Mouse (Mus musculus): ENCODE results near the gene Dlg1. TPM values are rescaled to one million over a fixed set of nuclear protein-coding genes. Genes with fewer than 3 reads are reported as not detected.
"Not testable (repeated sequence)": the region's sequence is repeated elsewhere in the genome, so short reads cannot be mapped to it uniquely, and the experiment has no call there.

Gene Dlg1
- polyA plus RNA-seq, 1 experiment = 87.8 TPM

DNA sequence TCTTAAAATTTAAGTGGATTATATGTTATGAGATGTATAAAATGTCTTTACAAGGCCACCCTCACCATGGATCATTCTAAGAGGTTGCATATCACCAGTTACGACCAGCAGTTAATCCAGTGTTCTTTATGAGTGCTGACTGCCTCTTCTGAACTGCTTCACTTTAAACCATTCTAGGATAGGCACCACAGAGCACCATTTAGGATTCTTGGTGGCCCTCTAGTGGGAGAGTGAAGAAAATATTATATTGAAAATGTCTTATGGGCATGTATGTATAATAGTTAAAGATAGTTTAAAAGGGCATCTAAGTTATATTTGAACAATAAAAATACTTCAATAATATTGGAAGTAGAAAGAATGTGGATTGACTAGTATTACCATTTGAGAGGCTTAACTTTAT, 60.9 kb downstream of the Dlg1 start:
- peak in 1 of 2 experiments; percentile 67 for DNase-seq (ENCODE audit: extremely low spot score in 1 of 2, low spot score in 1 of 2)

DNA sequence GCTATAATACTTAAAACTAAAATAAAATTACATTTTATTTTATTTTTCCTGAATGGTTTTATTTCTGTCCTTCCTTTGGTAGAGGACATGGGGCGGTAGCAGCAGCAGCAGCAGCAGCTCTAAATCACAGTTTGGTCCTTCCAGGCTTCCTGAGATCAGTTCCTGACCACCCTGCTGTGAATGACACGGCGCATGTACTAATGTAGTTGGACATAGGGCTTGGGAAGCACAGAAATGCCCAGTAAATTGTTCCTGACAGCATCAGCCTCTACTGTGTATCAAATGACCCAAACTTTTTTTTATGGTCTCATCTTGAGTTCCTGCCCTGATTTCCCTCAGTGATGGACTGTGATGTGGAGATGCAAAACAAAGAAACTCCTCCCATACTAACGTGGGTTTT, 61.6 kb downstream of the Dlg1 start:
- DNase-seq (ENCODE audit: extremely low spot score in 1 of 2, low spot score in 1 of 2) = no peak

DNA sequence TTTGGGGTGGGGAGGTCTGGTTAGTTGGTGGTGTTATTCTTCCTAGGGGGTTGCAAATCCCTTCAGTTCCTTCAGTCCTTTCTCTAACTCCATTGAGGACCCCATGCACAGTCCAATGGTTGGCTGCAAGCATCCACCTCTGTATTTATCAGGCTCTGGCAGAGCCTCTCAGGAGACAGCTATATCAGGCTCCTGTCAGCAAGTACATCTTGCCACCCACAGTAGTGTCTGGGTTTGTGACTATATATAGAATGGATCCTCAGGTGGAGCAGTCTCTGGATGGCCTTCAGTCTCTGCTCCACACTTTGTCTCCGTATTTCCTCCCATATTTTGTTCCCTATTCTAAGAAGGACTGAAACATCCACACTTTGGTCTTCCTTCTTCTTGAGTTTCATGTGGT, 67.7 kb downstream of the Dlg1 start:
- not testable (repeated sequence) for DNase-seq (ENCODE audit: extremely low spot score in 1 of 2, low spot score in 1 of 2)

DNA sequence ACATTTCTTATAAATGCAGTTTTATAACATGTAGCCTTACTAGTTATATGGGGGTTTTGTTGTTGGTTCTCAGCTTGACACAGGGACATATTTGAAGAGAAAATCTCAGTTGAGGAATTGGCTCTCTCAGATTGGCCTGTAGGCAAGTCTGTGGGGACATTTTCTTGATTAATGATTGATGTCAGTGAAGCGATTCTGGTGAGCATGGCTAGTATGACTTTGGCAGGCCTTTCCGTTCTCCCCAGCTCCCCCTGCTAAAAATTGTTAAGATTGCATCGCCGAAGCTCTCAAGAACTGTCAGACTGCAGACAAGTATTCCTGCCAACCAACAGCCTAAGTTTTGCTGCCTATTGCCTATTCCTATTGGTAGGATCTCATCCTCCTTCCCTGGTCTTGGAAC, 73.8 kb downstream of the Dlg1 start:
- no peak for DNase-seq (ENCODE audit: extremely low spot score in 1 of 2, low spot score in 1 of 2)

DNA sequence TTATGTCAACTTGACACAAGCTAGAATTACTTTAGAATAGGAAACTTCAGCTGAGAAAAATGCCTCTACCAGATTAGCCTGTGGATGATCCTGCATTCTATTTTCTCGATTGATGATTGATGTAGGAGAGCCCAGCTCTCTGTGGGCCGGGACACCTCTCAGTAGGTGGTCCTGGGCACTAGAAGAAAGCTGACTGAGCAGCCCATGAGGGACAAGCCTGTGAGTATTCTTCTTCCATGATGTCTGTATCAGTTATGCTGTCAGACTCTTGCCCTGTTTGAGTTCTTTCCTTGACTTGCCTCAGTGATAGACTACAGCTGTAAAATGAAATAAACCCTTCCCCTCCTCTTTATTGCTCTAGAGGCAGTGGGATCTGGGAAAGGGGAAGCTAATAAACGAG, 74.5 kb downstream of the Dlg1 start:
- no peak for DNase-seq (ENCODE audit: extremely low spot score in 1 of 2, low spot score in 1 of 2)

DNA sequence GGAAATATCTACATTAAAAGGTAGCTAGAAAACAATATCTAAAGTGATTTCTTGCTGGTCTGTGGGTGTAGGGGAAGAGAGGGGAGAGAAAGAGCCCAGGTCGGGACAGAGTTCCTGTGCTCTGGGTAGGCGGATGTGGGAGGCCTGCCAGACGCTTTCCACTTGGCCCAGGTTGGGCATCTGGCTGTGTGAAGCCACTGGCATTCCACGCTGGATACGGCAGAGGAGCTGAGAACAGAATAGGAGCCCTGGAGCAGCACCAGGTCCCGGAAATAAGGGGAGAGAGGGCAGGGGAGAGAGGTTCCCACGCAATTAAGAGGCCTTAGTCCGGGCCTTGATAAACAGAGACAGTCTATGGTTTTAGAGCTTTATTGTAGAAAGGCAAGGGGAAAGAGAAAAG, 77.0 kb downstream of the Dlg1 start:
- no peak for DNase-seq (ENCODE audit: extremely low spot score in 1 of 2, low spot score in 1 of 2)

DNA sequence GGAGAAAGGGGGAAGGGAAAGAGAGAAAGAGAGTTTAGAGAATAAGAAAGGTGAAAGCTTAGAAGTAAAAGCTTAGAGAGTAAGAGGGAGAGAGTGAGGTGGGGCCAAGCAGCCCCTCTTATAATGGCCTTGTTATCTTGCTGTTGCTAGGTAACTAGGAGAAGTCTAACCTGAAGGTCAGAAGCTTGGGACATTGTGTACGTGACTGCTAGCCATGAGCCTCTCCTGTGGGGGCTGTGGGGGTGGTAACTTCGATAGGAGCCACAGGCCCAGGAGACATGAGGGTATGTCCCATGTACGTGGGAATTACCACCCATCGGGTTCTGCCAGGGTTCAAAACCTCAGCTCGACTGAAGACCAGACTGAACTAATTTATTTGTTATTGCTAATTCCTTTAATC, 77.5 kb downstream of the Dlg1 start:
- no peak for DNase-seq (ENCODE audit: extremely low spot score in 1 of 2, low spot score in 1 of 2)

DNA sequence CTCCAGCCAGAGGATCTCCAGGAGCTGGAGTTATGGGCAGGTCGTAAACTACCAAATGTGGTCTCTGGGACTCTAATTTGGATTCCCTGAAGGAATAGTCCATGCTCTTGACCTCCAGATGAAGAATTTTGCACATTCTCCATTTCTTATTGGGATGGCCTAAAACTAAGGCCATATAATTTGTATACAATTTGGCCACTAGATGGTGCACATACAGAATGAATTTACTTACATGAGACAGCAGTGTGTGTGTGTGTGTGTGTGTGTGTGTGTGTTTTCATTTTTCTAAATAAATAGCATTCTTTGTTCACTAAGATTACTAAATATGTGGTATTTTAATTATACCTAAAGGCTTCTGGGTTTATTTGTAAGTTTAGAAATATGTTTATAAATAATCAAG, 87.3 kb downstream of the Dlg1 start:
- peak in 1 of 2 experiments; percentile 81 for DNase-seq (ENCODE audit: extremely low spot score in 1 of 2, low spot score in 1 of 2)

DNA sequence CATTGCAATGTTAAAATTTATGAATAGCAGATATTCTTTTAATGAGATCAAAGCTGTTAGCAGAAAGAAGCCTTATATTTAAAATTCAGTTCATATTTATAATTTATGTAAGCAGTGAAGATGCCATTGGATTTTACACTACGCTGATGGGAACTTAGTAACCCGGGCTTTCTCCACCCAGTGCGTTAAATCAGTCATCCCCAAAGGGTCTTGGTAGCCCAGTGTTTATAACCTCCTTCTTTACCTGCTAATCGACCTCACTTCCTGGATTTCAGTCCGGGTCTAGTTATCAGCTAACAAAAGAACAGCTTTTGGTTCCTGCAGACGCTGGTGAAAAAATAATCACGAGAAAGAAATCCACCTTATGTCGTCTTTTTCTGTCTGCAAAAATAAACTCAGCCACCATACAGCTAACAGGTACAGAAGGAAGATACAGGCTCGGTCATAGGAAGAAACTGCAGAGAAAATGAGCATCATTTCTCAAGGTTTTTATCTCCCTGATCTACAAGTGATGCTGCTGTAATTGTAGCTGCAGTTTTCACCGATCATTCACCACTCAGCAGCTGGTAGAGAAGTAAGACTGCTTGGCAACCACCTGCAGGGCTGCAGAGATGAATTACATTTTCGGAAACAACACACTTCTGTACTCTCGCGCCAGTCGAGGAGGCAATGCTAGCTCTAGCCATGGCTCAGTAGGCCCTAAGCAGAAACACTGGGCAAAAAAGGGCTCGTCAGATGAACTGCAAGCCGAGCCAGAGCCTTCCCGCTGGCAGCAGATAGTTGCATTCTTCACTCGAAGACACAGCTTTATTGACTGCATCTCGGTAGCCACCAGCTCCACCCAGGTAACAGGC, 91.2 kb downstream of the Dlg1 start:
- DNase-seq (ENCODE audit: extremely low spot score in 1 of 2, low spot score in 1 of 2) = peak; percentile 57 to 70

DNA sequence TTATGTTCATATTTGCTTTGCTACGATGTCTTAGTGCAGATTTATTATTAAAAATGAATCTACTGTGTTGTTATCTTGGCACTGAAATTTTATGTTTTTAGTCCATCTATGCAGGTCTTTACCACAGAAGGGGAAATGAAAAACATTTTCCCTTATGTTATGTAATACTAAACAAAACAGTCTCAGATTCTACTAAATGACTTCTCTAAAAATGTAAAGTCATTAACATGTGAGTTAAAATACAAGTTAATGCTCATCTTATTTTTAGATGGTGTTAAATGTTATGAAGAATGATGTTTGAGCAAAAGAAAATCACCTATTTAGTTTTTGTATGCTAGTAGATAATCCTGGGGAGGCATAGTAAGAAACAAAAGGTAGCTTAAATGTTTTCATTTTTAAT, 91.8 kb downstream of the Dlg1 start:
- DNase-seq (ENCODE audit: extremely low spot score in 1 of 2, low spot score in 1 of 2) = no peak

DNA sequence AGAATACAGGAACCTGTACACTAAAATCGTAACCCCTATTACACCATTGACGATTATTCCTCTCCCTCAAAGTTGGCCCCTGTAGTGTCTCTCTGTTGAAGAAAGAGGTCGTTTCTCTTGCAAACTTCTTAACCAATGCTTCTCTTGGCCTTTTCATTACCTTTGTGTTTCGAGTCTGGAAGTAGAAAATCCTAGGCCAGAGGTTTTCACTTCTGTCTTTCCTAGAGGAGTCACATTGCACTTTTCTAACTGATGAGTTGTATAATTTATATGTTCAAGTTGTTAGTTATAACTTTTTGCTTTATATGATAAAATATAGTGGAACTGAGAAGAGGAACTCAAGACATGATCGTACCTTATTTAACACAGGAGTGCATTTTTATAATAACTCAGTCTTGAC, 93.2 kb downstream of the Dlg1 start:
- no peak for DNase-seq (ENCODE audit: extremely low spot score in 1 of 2, low spot score in 1 of 2)

DNA sequence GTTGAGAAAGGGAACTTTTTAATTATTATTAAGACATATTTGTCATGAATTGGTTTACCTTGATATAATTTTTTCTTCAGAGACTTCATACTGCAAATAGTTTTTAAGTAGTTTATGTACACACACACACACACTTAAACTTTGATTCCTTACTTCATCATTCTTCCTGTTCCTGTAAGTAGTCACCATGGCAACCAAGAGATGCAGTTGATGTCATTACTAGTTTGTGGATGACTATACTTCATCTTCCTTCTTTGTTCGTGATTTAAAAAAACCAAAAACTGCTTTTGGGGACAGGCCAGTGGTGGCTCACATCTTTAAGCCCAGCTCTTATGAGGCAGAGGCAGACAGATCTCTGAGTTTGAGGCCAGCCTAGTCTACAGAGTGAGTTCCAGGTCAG, 94.4 kb downstream of the Dlg1 start:
- no peak for DNase-seq (ENCODE audit: extremely low spot score in 1 of 2, low spot score in 1 of 2)

DNA sequence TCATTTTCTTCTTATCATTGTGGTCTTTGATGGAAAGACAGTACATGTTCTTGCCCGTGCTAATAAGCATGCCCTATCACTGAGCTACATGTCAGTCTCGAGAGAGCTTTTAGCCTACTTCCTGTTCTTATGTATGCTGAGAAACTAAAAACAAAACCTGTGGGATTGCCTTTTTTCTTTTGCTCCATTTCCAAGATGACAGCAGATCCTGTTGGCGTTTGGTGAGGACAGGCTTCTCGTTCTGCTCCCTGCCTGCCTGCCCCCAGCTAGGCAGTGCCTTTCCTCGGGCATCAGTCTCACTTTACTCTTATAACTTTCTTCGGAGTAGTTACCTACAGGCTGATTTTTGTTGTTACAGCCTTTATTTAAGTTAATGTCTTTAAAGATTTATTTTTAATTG, 96.2 kb downstream of the Dlg1 start:
- no peak for DNase-seq (ENCODE audit: extremely low spot score in 1 of 2, low spot score in 1 of 2)

DNA sequence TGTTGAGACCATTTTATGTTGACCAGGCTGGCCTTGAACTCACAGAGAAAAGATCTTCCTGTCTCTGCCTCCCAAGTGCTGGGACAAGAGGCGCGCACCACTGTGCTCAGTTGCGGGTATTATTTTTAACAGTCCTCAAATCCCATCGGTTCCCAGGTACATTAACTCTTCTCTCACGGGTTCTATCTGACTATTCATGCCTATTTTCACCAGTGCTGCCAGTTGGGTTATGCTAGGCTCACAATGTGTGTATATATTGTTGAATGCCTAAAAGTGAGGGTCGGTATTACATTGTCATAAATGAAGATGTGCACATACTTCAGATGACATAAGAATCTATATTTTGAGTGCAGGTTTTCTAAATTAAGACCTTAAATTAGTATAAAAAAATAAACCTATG, 103.1 kb downstream of the Dlg1 start:
- no peak for DNase-seq (ENCODE audit: extremely low spot score in 1 of 2, low spot score in 1 of 2)

DNA sequence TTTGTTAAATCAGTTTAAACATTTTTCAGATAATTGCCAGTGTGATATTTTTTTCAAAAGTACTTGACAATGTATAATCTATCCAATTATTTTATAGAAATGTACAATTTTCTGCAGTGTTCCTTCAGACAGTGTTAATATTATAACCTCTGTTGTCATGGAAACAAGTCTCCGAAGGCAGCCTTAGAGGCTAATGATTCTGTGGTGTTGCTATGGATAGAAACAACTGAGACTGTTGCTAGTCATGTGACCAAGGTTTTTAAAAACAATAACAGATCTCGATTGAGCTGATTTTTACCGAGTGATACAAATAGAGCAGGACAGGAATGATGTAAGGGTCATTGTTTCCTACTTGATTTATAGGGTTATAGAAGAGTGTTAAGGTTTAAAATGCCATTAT, 103.5 kb downstream of the Dlg1 start:
- DNase-seq (ENCODE audit: extremely low spot score in 1 of 2, low spot score in 1 of 2) = no peak

DNA sequence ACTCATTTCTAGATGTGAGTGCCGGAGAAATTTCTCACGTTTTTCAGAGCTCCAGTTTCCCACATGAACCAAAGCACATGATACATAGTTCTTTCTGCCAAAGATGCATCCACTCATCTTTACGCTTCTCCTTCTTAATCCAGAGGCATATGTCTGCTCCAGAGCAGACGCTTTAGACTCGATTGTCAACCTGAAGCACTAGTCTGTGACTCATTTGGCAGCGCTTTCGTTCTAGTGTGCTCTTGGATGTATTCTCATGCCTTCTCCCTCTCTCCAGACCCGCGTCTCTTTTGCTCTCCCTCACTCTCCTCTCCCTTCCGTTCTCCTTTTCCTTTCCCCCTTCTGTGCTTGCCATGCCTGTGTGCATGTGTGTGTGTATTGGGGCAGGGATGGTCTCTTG, 112.7 kb downstream of the Dlg1 start:
- DNase-seq (ENCODE audit: extremely low spot score in 1 of 2, low spot score in 1 of 2) = peak in 1 of 2 experiments; percentile 70

DNA sequence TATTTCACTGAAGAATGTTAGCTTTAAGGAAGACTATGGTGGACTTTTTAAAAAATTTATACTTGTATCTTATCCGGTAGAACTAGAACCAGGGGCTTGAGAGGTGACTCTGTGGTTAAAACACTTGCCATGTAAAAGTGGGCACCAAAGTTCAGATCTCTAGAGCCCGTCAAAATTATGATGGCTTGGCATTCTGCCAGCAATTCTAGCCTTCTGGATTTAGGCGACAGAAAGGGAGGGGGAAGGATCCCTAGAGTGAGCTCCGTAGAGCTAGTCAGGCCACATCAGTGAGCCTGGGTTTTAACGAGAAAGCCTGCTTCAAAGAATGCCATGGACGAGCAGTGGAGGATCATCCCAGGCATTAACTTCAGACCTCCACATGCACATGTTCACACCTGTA, 117.8 kb downstream of the Dlg1 start:
- DNase-seq (ENCODE audit: extremely low spot score in 1 of 2, low spot score in 1 of 2) = no peak

DNA sequence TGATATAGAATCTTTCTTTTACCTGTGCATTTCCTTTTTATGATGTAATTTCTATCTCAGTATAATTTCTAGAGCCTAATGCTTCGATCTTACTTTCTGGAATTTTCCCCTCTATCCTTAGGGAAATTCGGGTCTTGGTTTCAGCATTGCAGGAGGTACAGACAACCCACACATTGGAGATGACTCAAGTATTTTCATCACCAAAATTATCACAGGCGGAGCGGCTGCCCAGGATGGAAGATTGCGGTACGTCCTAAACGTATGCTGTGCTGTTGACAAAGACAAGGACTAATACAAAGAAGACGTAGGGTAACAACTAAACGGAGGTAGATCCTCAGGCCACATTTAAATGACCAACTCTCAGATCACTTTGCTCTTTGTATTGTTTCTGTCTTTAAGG, 126.8 kb downstream of the Dlg1 start:
- peak in 1 of 2 experiments; percentile 69 for DNase-seq (ENCODE audit: extremely low spot score in 1 of 2, low spot score in 1 of 2)

DNA sequence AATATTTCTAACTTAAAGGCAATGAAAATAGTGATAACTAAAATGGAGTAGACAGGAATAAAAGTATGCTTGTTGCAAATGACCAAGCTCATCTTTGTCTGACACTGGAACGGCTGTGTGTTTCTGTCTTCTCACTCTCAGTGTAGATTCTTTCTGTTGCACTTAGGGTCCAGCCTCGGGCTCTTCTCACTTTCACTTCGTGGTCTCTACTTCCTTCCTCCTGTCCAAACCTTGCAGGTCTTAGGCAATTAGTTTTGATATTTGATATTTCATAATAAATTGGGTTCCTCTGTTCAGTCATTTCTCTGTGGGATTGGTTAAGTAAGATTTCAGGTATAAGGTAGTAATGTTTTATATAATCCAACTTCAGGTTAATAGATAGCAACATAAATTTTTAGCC, 140.4 kb downstream of the Dlg1 start:
- no peak for DNase-seq (ENCODE audit: extremely low spot score in 1 of 2, low spot score in 1 of 2)

DNA sequence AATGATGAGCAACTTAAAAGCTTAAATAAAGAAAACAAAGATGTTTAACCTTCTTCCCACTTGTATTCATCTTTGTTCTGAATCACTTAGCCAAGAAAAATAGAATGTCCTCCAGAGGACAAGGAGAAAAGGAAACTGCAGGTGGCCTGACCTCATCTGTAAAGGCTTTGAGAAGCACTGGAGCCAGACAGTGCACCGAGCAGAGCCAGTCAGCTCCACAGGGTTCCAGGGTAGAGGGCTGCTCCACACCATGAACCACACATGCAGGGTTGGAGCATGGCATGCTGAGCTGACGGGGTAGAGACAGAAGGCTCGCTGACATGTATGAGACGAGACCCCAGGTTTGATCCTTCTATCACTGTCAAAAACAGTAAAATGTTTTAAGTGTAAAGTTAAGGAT, 162.8 kb downstream of the Dlg1 start:
- no peak for DNase-seq (ENCODE audit: extremely low spot score in 1 of 2, low spot score in 1 of 2)

DNA sequence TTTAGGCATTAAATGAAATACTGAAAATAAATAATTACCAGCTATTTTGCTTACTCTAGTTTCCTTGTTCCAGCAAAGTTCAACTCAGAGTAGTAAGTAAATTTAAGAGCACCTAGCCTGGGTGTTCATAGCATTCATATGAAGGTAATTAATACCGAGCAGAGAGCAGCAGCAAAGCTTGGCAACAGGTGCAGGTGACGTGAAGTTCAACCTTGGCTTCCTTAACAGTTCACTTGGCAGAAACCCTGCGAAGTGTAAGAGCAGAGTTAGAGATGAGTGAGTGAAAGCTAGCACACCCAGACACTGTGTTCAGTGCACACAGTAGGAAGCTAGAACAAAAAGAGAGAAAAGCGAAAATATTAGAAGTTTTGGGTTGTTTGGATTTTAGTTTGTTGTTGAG, 167.5 kb downstream of the Dlg1 start:
- no peak for DNase-seq (ENCODE audit: extremely low spot score in 1 of 2, low spot score in 1 of 2)

DNA sequence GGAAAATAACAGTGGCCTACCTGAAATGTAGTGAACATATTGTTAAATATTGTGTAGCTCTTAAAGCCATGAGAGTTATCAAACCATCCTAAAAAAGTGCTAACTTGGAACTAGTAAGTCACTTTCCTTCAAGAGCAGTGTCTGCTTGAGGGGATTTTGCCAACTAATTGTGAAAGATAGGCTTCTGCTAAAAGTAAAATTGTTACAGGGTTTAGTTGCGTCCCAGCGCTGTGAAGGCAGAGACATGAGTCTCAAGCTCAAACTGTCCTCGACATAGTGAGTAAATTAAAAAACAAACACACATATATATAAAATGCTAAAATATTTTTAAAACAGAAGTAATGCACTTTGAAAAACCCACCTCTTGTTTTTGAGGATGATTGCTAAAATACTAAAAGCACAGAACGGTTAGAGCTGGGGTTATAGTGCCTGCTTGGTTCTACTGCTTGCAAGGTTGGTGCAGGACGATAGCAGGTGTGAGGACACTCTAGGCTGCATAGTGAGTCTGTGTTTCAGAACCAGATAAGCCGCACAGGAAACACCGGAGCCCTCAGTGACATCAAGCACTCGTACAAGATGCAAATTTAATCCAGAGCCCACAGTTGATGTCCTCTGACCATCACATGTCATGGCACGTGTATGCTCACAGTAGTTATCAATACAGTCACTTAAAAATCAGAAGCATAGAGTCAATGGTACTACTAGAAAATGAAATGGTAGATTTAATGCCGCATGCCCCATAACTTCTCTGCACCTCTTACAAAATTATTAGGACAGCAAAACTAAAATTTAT, 169.6 kb downstream of the Dlg1 start:
- DNase-seq (ENCODE audit: extremely low spot score in 1 of 2, low spot score in 1 of 2) = no peak

Data from frontal cortex, adult 2 months (tissue).